Mouse (Mus musculus): ENCODE data around the gene Llph. TPM values are rescaled to one million over a fixed set of nuclear protein-coding genes. Genes with fewer than 3 reads are reported as not detected.

The Llph gene
- polyA plus RNA-seq, 1 experiment from 2014 or later: 43.8 TPM

Other genes starting within 250 kb of the Llph start
- gene Helb, start 114.1 kb upstream of the Llph start, polyA plus RNA-seq (2015; fragmentation: Nextera tagmentation; extraction: Ambion mirVana): 3.8 and 4.8 TPM in 2 replicates
- gene Tmbim4, start 25.5 kb upstream of the Llph start, polyA plus RNA-seq (2015; fragmentation: Nextera tagmentation; extraction: Ambion mirVana): 76.7 and 80.7 TPM in 2 replicates
- 0.21 and 0.23 TPM in 2 replicates for gene Irak3, start 24.9 kb upstream of the Llph start, polyA plus RNA-seq (2015; fragmentation: Nextera tagmentation; extraction: Ambion mirVana)
- 0.68 and 0.71 TPM in 2 replicates for gene Hmga2, start 249.4 kb downstream of the Llph start, polyA plus RNA-seq (2015; fragmentation: Nextera tagmentation; extraction: Ambion mirVana)